Mouse (Mus musculus): ENCODE data around the gene Coro2b.

Gene Coro2b

GRCm38 (mm10) chr9:62385062-62385461 is 151.8 kb downstream of the Coro2b start:
- DNase-seq, result no peak

GRCm38 (mm10) chr9:62382519-62383084 is 154.2 kb downstream of the Coro2b start:
- no peak for DNase-seq

- no peak for DNase-seq
Measured at GRCm38 (mm10) chr9:62381402-62381913, 155.4 kb downstream of the Coro2b start.

- no peak for DNase-seq
Measured at GRCm38 (mm10) chr9:62380351-62380750, 156.5 kb downstream of the Coro2b start.

GRCm38 (mm10) chr9:62377897-62378296 is 158.9 kb downstream of the Coro2b start:
- DNase-seq, result no peak

- no peak for DNase-seq
Measured at GRCm38 (mm10) chr9:62374276-62374675, 162.6 kb downstream of the Coro2b start.

GRCm38 (mm10) chr9:62373222-62374123 is 163.4 kb downstream of the Coro2b start:
- peak; percentile 80 for DNase-seq

GRCm38 (mm10) chr9:62372556-62373221 is 164.2 kb downstream of the Coro2b start:
- DNase-seq, result no peak

- DNase-seq, result no peak
Measured at GRCm38 (mm10) chr9:62371745-62372555, 164.9 kb downstream of the Coro2b start.

- no peak for DNase-seq
Measured at GRCm38 (mm10) chr9:62370648-62371280, 166.1 kb downstream of the Coro2b start.

- DNase-seq, result no peak
Measured at GRCm38 (mm10) chr9:62370186-62370585, 166.7 kb downstream of the Coro2b start.

All from kidney, postnatal 14 days (tissue).